Mouse (Mus musculus): ENCODE data around the gene Ocel1. TPM values are rescaled to one million over a fixed set of nuclear protein-coding genes. Genes with fewer than 3 reads are reported as not detected.

Ocel1 gene
- polyA plus RNA-seq, 1 experiment = 12.5 TPM

DNA sequence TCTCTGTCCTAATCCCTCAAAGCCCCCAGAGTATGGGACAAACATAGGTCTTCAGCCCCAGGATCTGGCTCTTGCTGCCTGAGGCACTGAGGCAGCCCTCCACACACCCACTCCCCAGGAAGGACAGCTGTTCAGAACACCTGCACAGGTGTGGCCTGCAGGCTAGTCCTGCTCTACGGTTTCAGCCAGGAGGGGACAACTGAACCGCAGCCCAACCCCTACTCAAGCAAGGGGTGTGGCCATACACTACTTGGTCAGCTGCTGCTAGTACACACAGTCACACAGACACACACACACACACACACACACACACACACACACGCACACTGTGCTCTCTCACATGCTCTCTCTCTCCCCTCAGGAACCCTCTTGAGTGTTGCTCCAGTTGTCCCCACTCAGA is 12.8 kb downstream of the Ocel1 start:
- no peak for DNase-seq
- TF ChIP-seq POLR2A (IDR thresholded peaks at IDR 0.05; ENCODE audit: low read depth, low read length) (no peak), CTCF (conservative IDR thresholded peaks at IDR 0.05; ENCODE audit: insufficient read depth, insufficient read length, low read depth, low read length) (no peak)
- peak overlapping the region; percentile 96 for H3K27ac ChIP-seq (ENCODE audit: insufficient read depth, low read depth, low read length)

GRCm38 (mm10) chr8:71385212-71385835 is 14.2 kb downstream of the Ocel1 start:
- Histone ChIP-seq H3K36me3 (ENCODE audit: control insufficient read depth, insufficient read depth, low read length) (no peaks in the 10 kb centered on the region), H3K4me1 (ENCODE audit: control insufficient read depth, insufficient read depth, low read length) (peaks cover 17% of the 10 kb centered on the region), H3K4me3 (ENCODE audit: insufficient read depth, low read depth, low read length) (no peak overlapping the region), H3K27ac (ENCODE audit: insufficient read depth, low read depth, low read length) (no peak overlapping the region), H3K27me3 (replicated peaks; ENCODE audit: control insufficient read depth, insufficient read depth, low read length) (no peaks in the 10 kb centered on the region)
- 89% methylated on average over 12 of the region's 12 CpGs for WGBS
- peak; percentile 29; the same call in 1 of the 2 replicates for TF ChIP-seq CTCF (conservative IDR thresholded peaks at IDR 0.05; ENCODE audit: insufficient read depth, insufficient read length, low read depth, low read length)
- no peak for TF ChIP-seq POLR2A (IDR thresholded peaks at IDR 0.05; ENCODE audit: low read depth, low read length)
- DNase-seq = peak; percentile 30

More for the DNA sequence above, 12.8 kb downstream of the Ocel1 start:
- Histone ChIP-seq H3K27me3 (replicated peaks; ENCODE audit: control insufficient read depth, insufficient read depth, low read length) (no peaks in the 10 kb centered on the region), H3K4me3 (ENCODE audit: insufficient read depth, low read depth, low read length) (no peak overlapping the region), H3K4me1 (ENCODE audit: control insufficient read depth, insufficient read depth, low read length) (peaks cover 22% of the 10 kb centered on the region), H3K36me3 (ENCODE audit: control insufficient read depth, insufficient read depth, low read length) (no peaks in the 10 kb centered on the region)
- 33% methylated on average over 3 of the region's 3 CpGs for WGBS

DNA sequence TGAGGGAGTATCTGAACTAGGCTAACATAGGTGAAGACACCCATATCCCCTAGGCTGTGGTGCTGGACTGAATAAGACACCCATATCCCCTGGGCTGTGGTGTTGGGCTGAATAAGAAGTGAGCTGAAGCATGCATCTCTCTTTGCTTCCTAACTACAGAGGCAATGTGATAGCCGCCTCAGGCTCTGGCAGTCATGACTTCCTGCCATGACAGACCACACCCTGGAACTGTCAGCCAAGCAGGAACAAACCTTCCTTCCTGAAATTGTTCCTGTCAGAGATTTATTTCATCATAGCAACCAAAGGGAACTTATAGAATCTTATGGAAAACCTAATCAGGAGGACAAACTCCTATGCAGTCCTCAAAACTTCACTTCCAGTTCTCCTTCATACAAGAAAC is 17.2 kb downstream of the Ocel1 start:
- peak; percentile 64 for DNase-seq
- H3K4me3 ChIP-seq (ENCODE audit: insufficient read depth, low read depth, low read length) = no peak overlapping the region
- TF ChIP-seq CTCF (conservative IDR thresholded peaks at IDR 0.05; ENCODE audit: insufficient read depth, insufficient read length, low read depth, low read length) (no peak), POLR2A (IDR thresholded peaks at IDR 0.05; ENCODE audit: low read depth, low read length) (no peak)
- no peaks in the 10 kb centered on the region for H3K27me3 ChIP-seq (replicated peaks; ENCODE audit: control insufficient read depth, insufficient read depth, low read length)
- peaks cover 8% of the 10 kb centered on the region for H3K4me1 ChIP-seq (ENCODE audit: control insufficient read depth, insufficient read depth, low read length)
- 62% methylated on average over 1 of the region's 1 CpGs for WGBS
- H3K27ac ChIP-seq (ENCODE audit: insufficient read depth, low read depth, low read length) = peak overlapping the region; percentile 43; the same call in 1 of the 2 replicates
- H3K36me3 ChIP-seq (ENCODE audit: control insufficient read depth, insufficient read depth, low read length) = no peaks in the 10 kb centered on the region

DNA sequence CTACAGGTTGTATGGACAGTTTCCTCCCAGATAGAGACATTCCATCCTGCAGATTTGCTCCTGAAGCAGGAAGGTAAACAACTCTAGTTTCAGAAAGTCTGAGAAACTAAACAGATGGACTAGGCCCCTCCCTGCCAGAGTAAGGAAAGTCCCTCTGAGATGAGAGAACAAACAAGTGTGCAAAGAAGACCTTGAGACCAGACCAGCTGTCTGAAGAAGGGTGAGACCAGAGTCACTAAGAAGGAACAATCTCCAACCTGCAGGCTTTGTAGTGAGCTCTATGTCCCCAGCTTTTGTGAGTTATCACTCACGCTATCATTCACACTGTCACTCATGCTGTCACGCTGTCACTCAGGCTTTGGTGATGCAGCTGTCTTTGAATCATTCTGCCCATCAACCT is 20.6 kb downstream of the Ocel1 start:
- 92% methylated on average over 2 of the region's 2 CpGs for WGBS
- TF ChIP-seq CTCF (conservative IDR thresholded peaks at IDR 0.05; ENCODE audit: insufficient read depth, insufficient read length, low read depth, low read length) = no peak
- no peak overlapping the region for H3K27ac ChIP-seq (ENCODE audit: insufficient read depth, low read depth, low read length)
- H3K27me3 ChIP-seq (replicated peaks; ENCODE audit: control insufficient read depth, insufficient read depth, low read length) = no peaks in the 10 kb centered on the region
- no peak overlapping the region for H3K4me3 ChIP-seq (ENCODE audit: insufficient read depth, low read depth, low read length)
- no peaks in the 10 kb centered on the region for H3K36me3 ChIP-seq (ENCODE audit: control insufficient read depth, insufficient read depth, low read length)
- no peak for DNase-seq
- H3K4me1 ChIP-seq (ENCODE audit: control insufficient read depth, insufficient read depth, low read length) = peaks cover 3% of the 10 kb centered on the region; the same call in 1 of the 2 replicates

DNA sequence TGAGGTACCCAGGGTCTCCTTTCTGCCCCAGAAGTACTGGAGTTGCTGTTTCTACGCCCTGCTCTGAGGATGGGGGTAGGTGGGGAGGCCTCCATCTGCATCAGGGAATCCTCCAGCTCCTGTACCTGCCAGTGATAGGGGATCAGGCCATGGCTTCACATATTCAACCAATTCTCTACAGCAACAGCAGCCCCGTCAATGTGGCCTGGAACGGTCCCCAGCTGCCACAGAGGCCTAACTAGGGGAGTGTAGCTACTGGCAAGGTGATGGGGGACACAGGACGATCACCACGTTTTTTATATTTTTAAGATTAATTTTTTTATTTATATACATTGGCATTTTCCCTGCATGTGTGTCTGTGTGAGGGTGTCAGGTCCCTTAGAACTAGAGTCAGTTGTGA is 21.3 kb downstream of the Ocel1 start:
- no peaks in the 10 kb centered on the region for H3K27me3 ChIP-seq (replicated peaks; ENCODE audit: control insufficient read depth, insufficient read depth, low read length)
- H3K27ac ChIP-seq (ENCODE audit: insufficient read depth, low read depth, low read length) = no peak overlapping the region
- H3K36me3 ChIP-seq (ENCODE audit: control insufficient read depth, insufficient read depth, low read length) = no peaks in the 10 kb centered on the region
- peaks cover 3% of the 10 kb centered on the region; the same call in 1 of the 2 replicates for H3K4me1 ChIP-seq (ENCODE audit: control insufficient read depth, insufficient read depth, low read length)
- DNase-seq = no peak
- WGBS = 81% methylated on average over 5 of the region's 5 CpGs
- no peak overlapping the region for H3K4me3 ChIP-seq (ENCODE audit: insufficient read depth, low read depth, low read length)
- no peak for TF ChIP-seq CTCF (conservative IDR thresholded peaks at IDR 0.05; ENCODE audit: insufficient read depth, insufficient read length, low read depth, low read length)
- TF ChIP-seq POLR2A (IDR thresholded peaks at IDR 0.05; ENCODE audit: low read depth, low read length) = no peak

- H3K36me3 ChIP-seq (ENCODE audit: control insufficient read depth, insufficient read depth, low read length) = no peaks in the 10 kb centered on the region
- 28% methylated on average over 3 of the region's 3 CpGs for WGBS
- DNase-seq = peak; percentile 57
- H3K27me3 ChIP-seq (replicated peaks; ENCODE audit: control insufficient read depth, insufficient read depth, low read length) = no peaks in the 10 kb centered on the region
- H3K27ac ChIP-seq (ENCODE audit: insufficient read depth, low read depth, low read length) = no peak overlapping the region
- H3K4me3 ChIP-seq (ENCODE audit: insufficient read depth, low read depth, low read length) = peak overlapping the region; percentile 10; the same call in 1 of the 2 replicates
- H3K4me1 ChIP-seq (ENCODE audit: control insufficient read depth, insufficient read depth, low read length) = peaks cover 4% of the 10 kb centered on the region; the same call in 1 of the 2 replicates
- TF ChIP-seq POLR2A (IDR thresholded peaks at IDR 0.05; ENCODE audit: low read depth, low read length) (no peak), CTCF (conservative IDR thresholded peaks at IDR 0.05; ENCODE audit: insufficient read depth, insufficient read length, low read depth, low read length) (no peak)
Observed at GRCm38 (mm10) chr8:71392871-71393270, 21.8 kb downstream of the Ocel1 start.

GRCm38 (mm10) chr8:71394481-71394880 is 23.4 kb downstream of the Ocel1 start:
- Histone ChIP-seq H3K4me1 (ENCODE audit: control insufficient read depth, insufficient read depth, low read length) (peaks cover 5% of the 10 kb centered on the region; the same call in 1 of the 2 replicates), H3K27me3 (replicated peaks; ENCODE audit: control insufficient read depth, insufficient read depth, low read length) (no peaks in the 10 kb centered on the region), H3K36me3 (ENCODE audit: control insufficient read depth, insufficient read depth, low read length) (no peaks in the 10 kb centered on the region), H3K4me3 (ENCODE audit: insufficient read depth, low read depth, low read length) (peak overlapping the region; percentile 59), H3K27ac (ENCODE audit: insufficient read depth, low read depth, low read length) (peak overlapping the region; percentile 75; the same call in 1 of the 2 replicates)
- DNase-seq = no peak
- TF ChIP-seq CTCF (conservative IDR thresholded peaks at IDR 0.05; ENCODE audit: insufficient read depth, insufficient read length, low read depth, low read length) (no peak), POLR2A (IDR thresholded peaks at IDR 0.05; ENCODE audit: low read depth, low read length) (no peak)
- 82% methylated on average over 7 of the region's 7 CpGs for WGBS

Data from kidney, adult 2 months (tissue).